Mouse (Mus musculus) embryo, embryonic 10 days (tissue): ENCODE data around the gene Zfr2.

Experiments used
- DNase-seq: peaks from one replicate; pipeline ENCODE4 v3.0.0-alpha.2; 2015; ENCODE audit warnings: low spot score

The Zfr2 gene

DNA sequence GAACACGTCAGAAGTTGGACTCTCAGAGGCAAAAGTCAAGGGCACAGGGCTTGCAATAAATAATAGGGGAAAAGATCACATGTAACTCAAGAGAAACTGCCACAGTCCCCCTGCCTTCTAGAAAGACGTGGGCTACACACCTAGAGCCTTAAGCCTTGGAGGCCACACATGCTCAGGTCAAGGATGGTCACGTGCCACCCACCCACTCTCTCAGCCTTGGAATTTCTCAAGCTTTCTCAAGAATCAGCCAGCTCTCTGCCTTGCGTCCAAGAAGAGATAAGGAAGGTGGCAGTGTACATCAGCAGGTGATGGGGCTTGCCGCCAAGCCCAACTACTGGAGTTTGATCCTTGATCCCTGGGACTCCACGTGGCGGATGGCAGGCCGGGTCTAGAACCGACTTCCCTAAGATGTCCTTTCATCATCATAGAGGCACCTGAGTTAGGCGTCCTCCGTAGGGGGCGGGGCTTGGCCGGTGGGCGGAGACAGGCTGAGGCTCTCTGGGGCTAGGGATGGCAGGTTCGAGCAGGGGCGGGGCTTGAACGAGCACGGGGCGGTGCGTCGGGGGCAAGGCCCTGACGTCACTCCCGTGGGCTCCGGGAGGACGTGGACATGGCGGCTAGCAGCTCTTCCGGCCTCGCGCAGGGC is at the start of gene Zfr2:
Zfr2 (plus strand) TSS at position 576 of the 646 bp plus-strand sequence.
- peak; percentile 91 for DNase-seq

DNA sequence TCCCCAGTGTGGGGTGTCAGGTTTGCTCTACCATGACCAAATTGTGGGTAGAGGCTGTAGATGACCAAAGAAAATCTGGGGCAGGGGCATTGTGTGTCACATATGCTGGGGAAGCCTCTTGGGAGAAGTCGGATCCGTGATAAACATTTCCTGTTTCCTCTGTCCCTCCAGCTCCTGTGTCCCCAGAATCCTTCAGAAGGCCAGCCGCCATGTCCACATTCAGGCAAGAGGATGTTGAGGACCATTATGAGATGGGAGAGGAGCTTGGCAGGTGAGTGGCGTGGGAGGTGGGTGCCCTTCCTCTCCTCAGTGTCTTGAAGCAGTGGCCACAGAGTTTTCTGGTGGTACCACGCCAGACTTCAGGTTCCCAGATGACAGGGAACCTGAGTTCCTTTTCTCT is 49.1 kb upstream of the Zfr2 start, which contains the start of gene 4930442H23Rik:
4930442H23Rik (minus strand) TSS at position 45 of the 400 bp plus-strand sequence.
- DNase-seq: no peak

GRCm38 (mm10) chr10:81184765-81185164 is 48.2 kb upstream of the Zfr2 start:
- DNase-seq: peak; percentile 70

GRCm38 (mm10) chr10:81187161-81187560 is 45.8 kb upstream of the Zfr2 start:
- DNase-seq: no peak

GRCm38 (mm10) chr10:81189821-81190220 is 43.1 kb upstream of the Zfr2 start:
- no peak for DNase-seq

DNA sequence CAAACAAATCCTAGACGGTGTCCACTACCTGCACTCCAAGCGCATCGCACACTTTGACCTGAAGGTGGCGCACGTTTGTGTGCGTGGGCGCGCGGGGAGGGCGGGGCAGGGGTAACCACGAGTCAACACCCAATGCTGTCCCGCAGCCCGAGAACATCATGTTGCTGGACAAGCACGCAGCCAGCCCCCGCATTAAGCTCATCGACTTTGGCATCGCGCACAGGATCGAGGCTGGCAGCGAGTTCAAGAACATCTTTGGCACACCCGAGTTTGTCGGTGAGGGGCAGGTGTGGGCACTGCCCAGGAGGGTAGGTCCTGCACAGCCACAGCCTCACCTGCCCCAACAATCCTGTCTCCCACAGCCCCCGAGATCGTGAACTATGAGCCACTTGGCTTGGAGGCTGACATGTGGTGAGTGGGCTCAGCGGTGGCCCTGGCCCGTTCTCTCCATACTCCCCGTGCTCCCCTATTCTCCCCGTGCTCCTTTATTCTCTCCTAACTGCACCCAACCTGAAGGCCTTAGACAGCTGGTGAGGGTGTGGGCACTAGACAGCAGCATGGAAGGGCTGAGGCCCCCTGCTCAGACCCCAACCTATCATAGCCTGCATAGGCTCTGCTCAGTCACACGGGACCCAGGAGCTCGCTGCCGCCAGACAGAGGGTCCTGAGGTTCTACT is 42.6 kb upstream of the Zfr2 start:
- DNase-seq: peak; percentile 69

DNA sequence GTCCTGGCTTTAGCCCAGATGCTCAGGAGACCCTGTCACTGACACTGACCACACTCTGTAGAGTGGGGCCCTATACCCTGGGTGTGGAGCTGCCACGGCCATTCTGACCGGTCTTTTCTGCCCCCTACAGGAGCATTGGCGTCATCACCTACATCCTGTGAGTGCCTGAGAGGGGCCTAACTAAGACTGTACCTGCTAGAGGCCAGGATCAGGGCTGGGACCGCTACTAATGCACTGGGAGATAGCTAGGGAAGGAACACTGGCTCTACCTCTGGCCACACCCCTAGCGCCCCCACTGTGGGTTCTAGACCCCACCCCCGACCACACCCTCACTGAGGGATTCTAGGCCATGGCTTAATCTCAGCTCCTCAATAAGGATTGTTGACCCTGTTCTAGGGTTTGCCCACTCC is 42.0 kb upstream of the Zfr2 start:
- DNase-seq: no peak

GRCm38 (mm10) chr10:81191342-81191982 is 41.5 kb upstream of the Zfr2 start:
- DNase-seq: no peak

DNA sequence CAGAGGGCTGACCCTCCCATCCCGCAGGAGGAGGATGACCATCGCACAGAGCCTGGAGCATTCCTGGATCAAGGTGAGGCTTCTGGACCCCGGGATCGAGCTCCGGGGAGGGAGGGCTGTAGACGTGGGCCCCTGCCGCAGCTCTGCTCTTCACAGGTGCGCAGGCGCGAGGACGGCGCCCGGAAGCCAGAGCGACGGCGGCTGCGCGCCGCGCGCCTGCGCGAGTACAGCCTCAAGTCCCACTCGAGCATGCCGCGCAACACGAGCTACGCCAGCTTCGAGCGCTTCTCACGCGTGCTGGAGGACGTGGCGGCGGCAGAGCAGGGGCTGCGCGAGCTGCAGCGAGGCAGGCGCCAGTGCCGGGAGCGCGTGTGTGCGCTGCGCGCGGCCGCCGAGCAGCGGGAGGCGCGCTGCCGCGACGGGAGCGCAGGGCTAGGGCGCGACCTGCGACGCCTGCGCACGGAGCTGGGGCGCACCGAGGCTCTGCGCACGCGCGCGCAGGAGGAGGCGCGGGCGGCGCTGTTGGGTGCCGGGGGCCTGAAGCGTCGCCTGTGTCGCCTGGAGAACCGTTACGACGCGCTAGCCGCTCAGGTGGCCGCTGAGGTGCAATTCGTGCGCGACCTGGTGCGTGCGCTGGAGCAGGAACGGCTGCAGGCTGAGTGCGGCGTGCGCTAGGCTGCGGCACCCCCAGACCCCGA is 40.5 kb upstream of the Zfr2 start:
- peak; percentile 83 for DNase-seq

DNA sequence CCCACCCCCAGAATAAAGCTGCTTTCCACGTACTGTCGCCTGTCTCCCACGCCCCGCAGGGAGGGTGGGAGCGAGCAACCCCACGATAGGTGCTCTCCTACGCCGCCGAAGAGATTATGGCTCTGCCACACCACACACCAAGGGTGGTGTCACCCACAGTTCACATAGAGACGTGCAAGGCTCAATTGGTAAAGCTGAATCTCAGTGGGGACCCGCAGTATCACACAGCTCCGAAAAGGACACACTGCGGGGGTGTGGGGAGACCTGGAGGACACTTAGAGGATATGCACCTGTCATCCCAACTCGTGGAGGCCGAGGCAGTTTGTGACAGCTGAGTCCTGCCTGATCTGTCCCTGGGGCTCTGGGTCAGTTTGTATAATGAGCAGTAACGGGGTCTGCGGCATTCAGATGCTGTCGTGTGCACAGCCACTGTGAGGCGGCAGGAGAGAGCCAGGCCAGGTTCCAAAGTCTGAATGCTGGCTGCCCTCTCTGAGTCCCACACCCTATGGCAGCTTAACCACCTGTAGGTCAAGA is 39.9 kb upstream of the Zfr2 start:
- DNase-seq: peak; percentile 37

GRCm38 (mm10) chr10:81193991-81194774 is 38.8 kb upstream of the Zfr2 start:
- no peak for DNase-seq

- no peak for DNase-seq
These were observed 37.7 kb upstream of the Zfr2 start for GRCm38 (mm10) chr10:81195300-81195699.

DNA sequence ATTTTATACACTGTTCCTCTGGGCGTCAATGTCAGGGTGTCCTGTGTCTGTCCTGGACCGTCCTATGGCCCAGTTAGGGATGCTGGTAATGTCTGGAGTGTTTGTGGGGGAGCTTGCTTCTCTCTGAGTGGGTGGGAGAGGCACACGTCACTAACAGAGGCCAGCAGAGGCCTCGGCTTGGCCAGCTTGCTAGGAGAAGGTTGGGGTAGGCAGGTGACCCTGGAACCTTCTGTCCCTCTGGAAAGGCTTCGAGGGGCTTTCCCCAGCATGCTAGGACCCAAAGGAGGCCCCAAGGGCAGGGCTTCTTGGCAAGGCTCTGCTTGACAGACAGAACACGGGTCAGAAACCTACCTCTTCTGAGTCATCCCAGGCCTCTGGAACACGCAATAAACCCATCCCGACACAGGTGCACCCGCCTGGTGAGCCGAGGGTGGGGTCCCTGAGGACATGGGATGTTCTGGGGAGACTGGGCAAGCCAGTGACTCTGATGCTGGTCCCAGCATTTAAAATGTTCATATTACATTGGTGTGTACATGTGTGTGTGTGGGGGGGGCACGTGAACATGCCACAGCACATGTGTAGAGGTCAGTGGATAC is 36.4 kb upstream of the Zfr2 start:
- DNase-seq: no peak

DNA sequence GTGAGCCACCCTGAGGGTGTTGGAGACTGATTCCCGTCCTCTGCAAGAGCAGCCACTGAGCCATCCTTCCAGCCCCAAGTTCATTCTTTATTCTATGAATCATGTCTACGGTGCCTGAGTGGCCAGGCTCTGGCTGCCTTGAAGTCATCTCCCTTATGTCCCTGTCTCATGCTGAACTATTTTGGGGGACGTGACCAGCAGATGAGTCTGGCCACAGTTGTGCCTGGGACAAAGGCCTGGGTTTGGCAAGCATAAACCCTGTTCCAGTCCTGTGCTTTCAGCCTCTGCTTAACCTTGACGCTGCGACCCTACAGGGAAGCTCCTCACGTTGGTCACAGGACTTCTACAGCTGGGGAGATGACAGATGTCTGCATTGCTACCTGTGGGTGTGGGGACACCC is 35.6 kb upstream of the Zfr2 start:
- DNase-seq: no peak

DNA sequence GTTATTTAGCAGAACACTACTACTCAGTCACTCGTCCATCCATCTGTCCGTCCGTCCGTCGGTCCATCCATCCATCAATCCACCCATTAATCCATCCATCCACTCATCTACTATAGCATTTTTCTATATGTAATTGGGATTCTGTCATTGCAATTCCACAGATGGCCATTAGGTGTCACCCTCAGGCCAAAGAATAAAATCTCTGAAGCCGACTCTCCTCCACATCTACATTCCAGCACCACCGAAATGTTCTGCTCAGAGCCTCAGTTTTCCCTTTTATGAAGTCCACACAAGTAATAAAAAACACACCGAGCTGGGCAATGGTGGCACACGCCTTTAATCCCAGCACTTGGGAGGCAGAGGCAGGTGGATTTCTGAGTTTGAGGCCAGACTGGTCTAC is 34.7 kb upstream of the Zfr2 start:
- peak; percentile 74 for DNase-seq

- DNase-seq: no peak
These were observed 34.0 kb upstream of the Zfr2 start for GRCm38 (mm10) chr10:81198990-81199389.

DNA sequence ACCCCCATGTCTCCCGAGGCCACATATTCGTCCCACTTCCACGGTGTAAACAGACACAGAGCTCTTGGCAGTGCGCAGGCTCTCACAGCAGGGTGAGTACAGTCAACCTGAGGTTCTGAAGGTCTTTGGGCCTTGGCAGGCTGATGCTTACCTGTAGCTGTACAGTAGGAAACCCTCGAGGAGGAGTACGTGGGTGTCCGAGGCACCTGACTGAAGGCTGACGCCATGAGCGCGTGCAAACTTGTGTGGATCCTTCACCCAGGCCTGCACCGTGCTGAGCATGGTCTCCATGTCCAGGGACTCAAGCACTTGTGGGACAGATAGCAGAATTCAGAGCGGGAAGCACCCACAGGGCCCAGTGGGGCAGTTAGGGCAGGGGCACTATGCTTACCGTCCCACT is 32.8 kb upstream of the Zfr2 start:
- DNase-seq: no peak

GRCm38 (mm10) chr10:81200605-81201287 is 32.2 kb upstream of the Zfr2 start:
- DNase-seq: no peak

- no peak for DNase-seq
These were observed 30.9 kb upstream of the Zfr2 start, which contains the start of gene Nmrk2 for GRCm38 (mm10) chr10:81201807-81202758. Gene Nmrk2, minus strand, starts transcription at chr10:81202051.
